Mouse (Mus musculus) mammary gland, adult 2 months (tissue): ENCODE data around the gene Bdp1. TPM values are rescaled to one million over a fixed set of nuclear protein-coding genes. Genes with fewer than 3 reads are reported as not detected.

Experiments used
- polyA plus RNA-seq: library from polyadenylated mRNA; depleted of rRNA; stranded (reverse); fragments of >200 nt; gene quantifications from 2 replicates; pipeline ENCODE4 v1.2.3, GENCODE M21; 2012; ENCODE audit warnings: low replicate concordance; rRNA removed

The Bdp1 gene
- polyA plus RNA-seq = 2.0 and 2.2 TPM in 2 replicates

DNA sequence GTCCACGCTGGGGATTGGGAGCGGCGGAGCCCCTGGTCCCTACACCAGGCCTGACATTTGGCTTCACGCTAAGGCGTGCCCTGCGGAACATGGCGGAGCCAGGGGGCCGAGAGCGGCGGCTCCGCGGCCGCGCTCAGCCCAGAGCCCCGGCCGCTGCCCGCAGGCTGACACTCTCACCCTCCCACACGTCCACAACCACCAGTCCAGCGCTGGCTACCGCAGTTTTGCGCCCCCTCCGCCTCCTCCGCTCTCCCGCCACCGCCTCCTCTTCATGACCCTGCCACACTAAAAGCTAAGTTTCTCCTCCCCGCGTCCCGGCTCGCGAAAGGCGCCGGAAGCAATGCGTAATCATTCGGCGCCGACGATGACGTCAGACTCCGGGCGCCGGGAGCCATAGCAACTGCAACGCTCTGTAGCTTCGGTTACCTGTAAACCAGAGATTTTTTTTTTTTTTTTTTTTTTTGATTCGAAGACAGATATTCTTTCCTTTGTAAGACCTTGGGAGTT, at the start of gene Bdp1:
Bdp1 (minus strand) TSS at position 323 of the 507 bp plus-strand sequence.

DNA sequence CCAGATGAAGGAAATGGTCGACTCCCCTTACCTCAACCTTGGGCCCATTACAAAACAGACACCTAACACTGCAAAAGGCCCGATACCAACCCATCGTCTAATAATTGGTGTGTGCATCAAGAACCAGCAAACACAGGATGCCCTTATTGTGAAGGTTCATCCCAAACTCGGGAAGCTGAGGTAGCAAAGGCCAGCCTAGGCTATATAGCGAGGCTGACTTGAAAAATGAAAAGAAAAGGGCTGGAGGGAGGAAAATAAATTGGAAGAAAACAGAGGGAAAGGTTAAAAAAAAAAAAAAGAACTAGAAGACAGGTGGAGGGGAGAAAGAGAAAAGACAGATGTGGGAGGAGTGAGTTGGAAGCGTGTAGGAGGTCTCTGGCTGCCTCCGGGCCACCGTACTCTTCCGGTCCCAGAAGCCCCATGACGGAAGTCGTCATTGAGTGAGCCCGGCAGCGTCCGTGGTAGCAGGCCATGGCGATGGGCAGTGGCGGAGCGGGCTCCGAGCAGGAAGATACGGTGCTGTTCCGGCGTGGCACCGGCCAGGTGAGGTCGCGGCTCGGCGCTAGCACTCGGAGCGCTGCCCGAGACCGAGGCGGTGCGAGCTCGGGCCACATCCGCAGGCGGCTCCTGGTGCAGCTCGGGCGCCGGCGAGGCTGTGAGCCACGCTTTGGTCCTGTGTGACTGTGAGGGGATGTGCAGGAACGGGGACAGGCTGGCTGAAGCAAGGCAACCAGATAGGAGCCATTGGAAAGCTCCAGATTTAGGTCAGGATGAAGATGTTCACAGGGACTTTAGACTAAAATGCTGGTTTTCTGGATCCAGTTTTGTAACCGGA, 20.8 kb upstream of the Bdp1 start, which contains the start of gene Smn1:
Smn1 (plus strand) TSS at position 430 of the 835 bp plus-strand sequence.

DNA sequence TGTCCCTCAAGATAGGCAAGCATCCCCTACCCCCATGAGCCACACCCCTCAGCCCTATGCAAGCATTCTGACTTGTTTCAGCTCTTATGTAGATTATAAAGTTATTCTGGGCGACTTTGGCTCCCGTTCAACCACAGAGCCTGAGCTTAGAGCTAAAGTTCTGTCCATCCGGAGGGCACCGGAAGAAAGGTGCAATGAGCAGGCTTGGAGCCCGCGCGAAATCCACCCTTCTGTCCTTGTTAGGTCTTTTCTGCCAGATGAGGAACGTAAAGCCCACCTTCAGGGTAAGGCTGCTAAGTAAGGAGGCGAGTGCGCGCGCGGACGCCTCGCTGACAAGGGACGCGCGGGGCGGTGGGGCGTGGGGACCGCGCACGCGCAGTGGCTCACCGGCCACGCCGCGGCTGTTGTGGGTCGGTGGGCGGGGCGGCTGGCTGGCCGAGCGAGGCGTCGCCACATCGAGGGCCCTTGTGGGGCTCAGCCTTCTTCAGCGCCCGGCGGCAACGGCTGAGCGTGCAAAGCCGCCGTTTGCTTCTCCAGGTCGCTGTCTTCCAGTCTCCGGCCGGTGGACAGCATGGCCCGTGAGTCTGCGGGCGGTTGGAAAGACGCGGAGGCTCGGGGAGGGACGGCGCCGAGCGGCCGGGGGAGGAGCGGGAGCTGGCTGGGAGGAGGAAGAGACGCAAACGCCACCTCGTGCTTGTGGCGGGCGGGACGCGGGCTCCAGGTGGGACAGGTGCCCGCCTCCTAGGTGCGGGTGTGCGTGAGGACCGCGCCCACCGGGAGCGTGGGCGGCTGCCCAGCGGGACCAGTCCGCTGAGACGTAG, 4.0 kb upstream of the Bdp1 start, which contains the start of gene Serf1:
Serf1 (plus strand) TSS at position 361 of the 821 bp plus-strand sequence.

DNA sequence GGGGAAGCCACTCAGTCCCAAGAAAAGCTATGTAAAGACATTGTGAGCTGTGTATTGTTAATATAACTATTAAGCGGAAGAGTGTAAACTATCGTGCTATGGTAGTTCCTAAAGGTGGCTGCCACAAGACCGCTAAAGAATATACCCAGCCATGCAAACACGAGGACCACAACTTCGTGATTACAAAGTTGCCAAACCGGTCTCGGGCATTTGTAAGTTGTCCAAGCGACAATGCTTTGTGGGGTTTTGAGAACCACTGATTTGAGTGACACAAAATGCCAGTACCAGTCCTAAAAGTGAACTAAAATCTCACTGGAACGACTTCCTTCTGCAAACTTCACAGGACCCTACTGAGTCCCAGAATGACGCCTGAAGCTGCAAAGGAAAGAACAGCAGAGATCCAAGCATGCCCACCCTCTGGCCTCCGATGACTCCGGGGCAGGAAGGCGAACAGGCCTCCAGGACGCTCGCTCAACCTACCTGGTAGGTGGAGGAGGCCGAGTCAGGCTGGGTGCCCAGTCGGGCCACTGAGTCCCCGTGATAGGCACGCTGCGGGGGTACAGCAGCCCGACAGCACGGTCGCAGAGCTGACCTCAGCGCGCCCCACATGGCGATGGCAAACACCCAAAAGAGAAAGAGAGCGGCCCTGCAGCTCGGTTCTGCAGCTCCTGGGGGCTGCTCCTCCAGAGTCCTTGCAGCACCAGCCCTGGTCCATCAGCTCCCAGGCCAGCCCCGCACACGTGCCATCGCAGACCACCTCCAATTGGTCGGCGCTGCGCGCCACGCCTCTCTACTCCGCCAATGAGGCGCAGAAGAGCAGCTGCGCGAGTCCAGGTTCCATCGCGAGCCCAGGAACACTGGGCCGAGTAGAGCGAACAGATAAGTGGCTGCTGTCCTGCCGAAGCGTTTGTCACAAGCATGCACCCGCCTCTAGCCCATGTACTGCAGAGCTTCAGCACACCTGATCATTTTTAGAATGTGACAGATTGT, 88.7 kb downstream of the Bdp1 start, which contains the start of gene Mccc2:
Mccc2 (minus strand) TSS at position 734 of the 990 bp plus-strand sequence.

Other genes starting within 250 kb of the Bdp1 start
- gene Cartpt, start 203.0 kb downstream of the Bdp1 start, polyA plus RNA-seq = not detected in 2 replicates
- 32.3 and 38.8 TPM in 2 replicates for gene Mccc2, start 88.4 kb downstream of the Bdp1 start, polyA plus RNA-seq
- gene Serf1, start 3.9 kb upstream of the Bdp1 start, polyA plus RNA-seq = 2.3 and 5.7 TPM in 2 replicates
- 8.3 and 15.5 TPM in 2 replicates for gene Smn1, start 20.8 kb upstream of the Bdp1 start, polyA plus RNA-seq
- 1.5 and 2.3 TPM in 2 replicates for gene Naip2, start 98.0 kb upstream of the Bdp1 start, polyA plus RNA-seq
- gene Naip5, start 142.3 kb upstream of the Bdp1 start, polyA plus RNA-seq = 1.6 and 3.0 TPM in 2 replicates
- 1.8 and 4.7 TPM in 2 replicates for gene Naip6, start 213.6 kb upstream of the Bdp1 start, polyA plus RNA-seq